Mouse (Mus musculus) kidney, adult 9 months (tissue): Measurements from ENCODE around the gene Hist2h2ac.
A peak's percentile ranks its signal among the peaks of the same experiment; 100 is the strongest.
"Not testable (repeated sequence)": the region's sequence is repeated elsewhere in the genome, so short reads cannot be mapped to it uniquely, and the experiment has no call there.

Experiments used
- DNase-seq: peaks from one replicate; pipeline ENCODE4 v3.0.0; 2022

The Hist2h2ac gene

GRCm38 (mm10) chr3:96179531-96179930 is 41.1 kb downstream of the Hist2h2ac start:
- peak; percentile 59 for DNase-seq

DNA sequence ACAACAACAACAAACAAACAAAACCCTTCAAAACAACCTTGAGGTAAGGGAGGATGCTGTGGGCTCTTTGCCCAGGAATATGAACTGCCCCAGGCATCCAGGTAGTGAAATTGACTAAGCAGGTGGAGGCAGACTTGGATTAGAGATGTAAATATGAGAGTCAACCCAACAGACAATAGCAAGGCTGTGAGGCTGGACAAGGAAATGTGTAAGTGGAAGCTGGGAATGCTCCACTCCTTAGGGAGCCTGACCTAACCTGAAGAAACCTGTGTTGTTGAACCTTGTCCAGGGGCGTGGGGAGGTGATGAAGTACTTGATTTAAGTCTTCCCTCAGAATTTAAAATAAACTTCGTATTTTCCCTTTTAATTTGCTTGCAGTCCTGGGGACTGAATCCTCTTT is 41.8 kb downstream of the Hist2h2ac start:
- DNase-seq, result no peak

GRCm38 (mm10) chr3:96178427-96178826 is 42.3 kb downstream of the Hist2h2ac start:
- no peak for DNase-seq

- no peak for DNase-seq
Measured at GRCm38 (mm10) chr3:96175251-96175650, 45.4 kb downstream of the Hist2h2ac start.

- not testable (repeated sequence) for DNase-seq
Measured at GRCm38 (mm10) chr3:96174042-96174441, 46.6 kb downstream of the Hist2h2ac start.

DNA sequence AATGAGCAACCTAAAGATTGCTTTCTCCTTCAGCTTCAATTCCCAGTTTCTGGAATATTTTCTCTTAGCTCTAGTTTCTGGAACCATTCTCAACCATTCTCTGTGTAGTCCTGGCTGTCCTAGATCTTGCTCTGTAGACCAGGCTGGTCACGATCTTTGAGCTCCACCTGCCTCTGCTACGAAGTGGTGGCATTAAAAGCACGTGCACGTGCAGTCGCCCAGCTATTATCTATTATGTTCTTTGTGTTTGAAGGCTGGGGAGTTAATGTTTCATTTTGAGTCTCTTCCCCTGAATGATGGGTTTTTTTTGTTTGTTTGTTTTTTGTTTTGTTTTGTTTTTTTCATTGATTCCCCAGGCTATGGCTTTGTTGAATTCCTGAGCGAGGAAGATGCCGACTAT is 47.5 kb downstream of the Hist2h2ac start:
- DNase-seq, result no peak

DNA sequence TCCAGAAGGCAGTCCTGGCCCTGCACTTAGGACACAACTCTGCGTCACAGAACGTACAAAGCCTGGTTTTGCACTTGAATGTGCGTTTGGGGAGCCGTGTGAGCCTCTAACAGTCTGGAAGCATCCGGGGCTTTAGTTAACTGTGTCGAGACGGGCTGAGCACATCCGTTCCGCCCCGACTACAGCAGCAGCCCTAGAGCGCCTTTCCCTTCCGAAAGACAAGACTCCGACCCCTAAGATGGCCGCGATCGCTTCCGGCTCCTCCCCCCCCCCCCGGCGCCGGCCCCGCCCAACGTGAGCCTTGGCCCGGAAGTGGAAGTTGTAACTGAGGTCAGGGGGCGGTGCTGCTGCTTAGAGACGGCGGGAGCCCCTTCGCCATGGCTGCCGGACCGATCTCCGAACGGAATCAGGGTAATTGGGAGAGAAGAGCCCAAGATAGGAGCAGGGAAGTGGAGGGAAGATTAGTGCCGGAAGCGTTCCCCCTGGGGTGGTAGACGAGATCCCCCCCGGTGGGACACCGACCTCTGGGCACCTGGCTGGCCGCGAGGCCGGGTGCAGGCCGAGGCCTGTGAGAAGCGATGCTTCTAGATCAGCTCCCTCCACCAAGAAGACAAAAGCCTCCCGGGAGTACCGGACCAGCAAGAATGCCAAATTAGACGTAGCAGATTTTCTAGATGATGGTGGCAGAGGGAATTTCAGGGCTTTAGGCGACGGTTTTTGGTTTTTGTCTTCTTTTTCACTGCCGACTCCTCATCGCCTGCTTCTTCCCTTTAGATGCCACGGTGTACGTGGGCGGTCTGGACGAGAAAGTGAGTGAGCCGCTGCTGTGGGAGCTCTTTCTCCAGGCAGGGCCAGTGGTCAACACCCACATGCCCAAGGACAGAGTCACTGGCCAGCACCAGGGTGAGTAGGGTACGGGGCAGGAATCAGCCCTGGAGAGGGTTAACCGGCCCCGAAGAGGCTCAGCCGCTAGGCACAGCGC is 48.2 kb downstream of the Hist2h2ac start, which contains the start of gene Sf3b4:
Sf3b4 (plus strand) TSS at position 136 of the 982 bp plus-strand sequence.
- DNase-seq, result peak; percentile 85

GRCm38 (mm10) chr3:96171583-96172196 is 49.0 kb downstream of the Hist2h2ac start:
- no peak for DNase-seq

GRCm38 (mm10) chr3:96170976-96171545 is 49.6 kb downstream of the Hist2h2ac start:
- DNase-seq, result no peak
